Mouse (Mus musculus) G1E (cell line): ENCODE measurements at regions not wholly inside any gene's neighbourhood (a gene's known extent, or its start where the extent isn't known, plus 50 kb on each side); places are given as distances from the start of the nearest gene placed in this dataset.

ENCODE experiments used
- CTCF ChIP-seq: IDR thresholded peaks from 2 replicates; pipeline ENCODE4 v1.5.1; 2012; ENCODE audit warnings: low read depth, low read length, inconsistent platforms, mixed read lengths
- GATA1 ChIP-seq: IDR thresholded peaks from 2 replicates; pipeline ENCODE4 v1.6.1; 2012; ENCODE audit warnings: borderline replicate concordance, low read length, inconsistent platforms, mixed read lengths

GRCm38 (mm10) chr6:51708668-51709339, 185.1 kb downstream of the Snx10 start:
- TF ChIP-seq CTCF (no peak), GATA1 (no peak)
